Mouse (Mus musculus) small intestine, adult 2 months (tissue): ENCODE measurements at regions not wholly inside any gene's neighbourhood (a gene's known extent, or its start where the extent isn't known, plus 50 kb on each side); places are given as distances from the start of the nearest gene placed in this dataset.

Experiments
- H3K27ac ChIP-seq: fragments of 200-500 bp; 2 replicates; pipeline ENCODE4 v1.5.1; 2012; ENCODE audit warnings: low read depth, low read length, control low read depth, inconsistent platforms; ENCODE audit not compliant: insufficient read depth
- H3K27me3 ChIP-seq: fragments of 200-500 bp; 2 replicates; pipeline ENCODE4 v1.6.1; 2012; ENCODE audit warnings: mild to moderate bottlenecking, moderate library complexity, low read length, inconsistent platforms; ENCODE audit not compliant: control insufficient read depth, insufficient read depth
- H3K36me3 ChIP-seq: fragments of 200-500 bp; 2 replicates; pipeline ENCODE4 v1.6.1; 2012; ENCODE audit warnings: mild to moderate bottlenecking, low read length, control low read depth, inconsistent platforms; ENCODE audit not compliant: control insufficient read depth, insufficient read depth
- H3K4me1 ChIP-seq: fragments of 200-500 bp; 2 replicates; pipeline ENCODE4 v1.6.1; 2012; ENCODE audit warnings: low read length, inconsistent platforms, mixed read lengths; ENCODE audit not compliant: control insufficient read depth, insufficient read depth, insufficient read length
- H3K4me3 ChIP-seq: fragments of 200-500 bp; 2 replicates; pipeline ENCODE4 v1.5.1; 2012; ENCODE audit warnings: low read depth, mild to moderate bottlenecking, control low read depth, inconsistent platforms, low read length, moderate library complexity
- CTCF ChIP-seq: fragments of 200-500 bp; IDR thresholded peaks from 2 replicates; pipeline ENCODE4 v1.5.1; 2012; ENCODE audit warnings: low read depth, mild to moderate bottlenecking, control low read depth, inconsistent platforms, low read length, moderate library complexity, mixed read lengths; ENCODE audit not compliant: insufficient replicate concordance, insufficient read length; ENCODE audit errors: extremely low read depth
- POLR2A ChIP-seq: fragments of 200-500 bp; IDR thresholded peaks from 2 replicates; pipeline ENCODE4 v1.6.1; 2012; ENCODE audit warnings: low read depth, mild to moderate bottlenecking, control low read depth, inconsistent platforms, low read length, moderate library complexity
- WGBS: fragments of 180-500 bp; shearing (Covaris S2); methylation state at CpG from one replicate; pipeline ENCODE4 v1.1.7; 2018; 5-methylcytosine and 5-hydroxymethylcytosine counted together

GRCm38 (mm10) chr4:81897451-81897850 lies 454.8 kb upstream of the Mpdz start:
- no peak for TF ChIP-seq CTCF
- no peak for TF ChIP-seq POLR2A
- no peak overlapping the region for H3K4me3 ChIP-seq
- H3K4me1 ChIP-seq = no peaks in the 10 kb centered on the region
- 85% methylated on average over 5 of the region's 5 CpGs for WGBS
- no peaks in the 10 kb centered on the region for H3K27me3 ChIP-seq
- no peaks in the 10 kb centered on the region for H3K36me3 ChIP-seq
- H3K27ac ChIP-seq = no peak overlapping the region

DNA sequence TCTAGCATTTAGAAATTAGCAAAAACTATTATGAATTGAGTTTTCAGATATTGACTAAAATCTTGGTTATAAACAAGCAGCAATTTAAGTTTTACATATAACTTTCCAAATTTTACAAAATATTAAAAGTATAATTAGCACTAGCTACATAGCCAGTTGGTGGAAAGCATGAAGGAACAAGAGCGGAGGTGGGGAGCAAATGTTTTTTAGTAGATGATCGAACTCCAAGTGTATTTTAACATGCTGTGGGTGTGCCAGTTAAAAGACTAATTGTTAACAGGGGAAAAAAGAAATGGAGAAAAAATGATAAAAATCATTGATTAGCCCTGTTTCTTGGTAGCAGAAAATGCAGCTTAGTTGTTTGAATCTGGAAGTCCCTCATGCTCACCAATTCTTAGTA lies 426.3 kb upstream of the Mpdz start:
- Histone ChIP-seq H3K27me3 (no peaks in the 10 kb centered on the region), H3K4me3 (no peak overlapping the region), H3K27ac (no peak overlapping the region), H3K4me1 (no peaks in the 10 kb centered on the region), H3K36me3 (no peaks in the 10 kb centered on the region)
- 87% methylated on average over 2 of the region's 2 CpGs for WGBS
- TF ChIP-seq CTCF = no peak
- TF ChIP-seq POLR2A = no peak

- WGBS = 63% methylated on average over 4 of the region's 4 CpGs
- Histone ChIP-seq H3K4me3 (no peak overlapping the region), H3K27ac (no peak overlapping the region), H3K27me3 (no peaks in the 10 kb centered on the region), H3K36me3 (no peaks in the 10 kb centered on the region), H3K4me1 (no peaks in the 10 kb centered on the region)
- TF ChIP-seq CTCF (no peak), POLR2A (no peak)
These were observed 399.3 kb upstream of the Mpdz start for GRCm38 (mm10) chr4:81841642-81842494.

DNA sequence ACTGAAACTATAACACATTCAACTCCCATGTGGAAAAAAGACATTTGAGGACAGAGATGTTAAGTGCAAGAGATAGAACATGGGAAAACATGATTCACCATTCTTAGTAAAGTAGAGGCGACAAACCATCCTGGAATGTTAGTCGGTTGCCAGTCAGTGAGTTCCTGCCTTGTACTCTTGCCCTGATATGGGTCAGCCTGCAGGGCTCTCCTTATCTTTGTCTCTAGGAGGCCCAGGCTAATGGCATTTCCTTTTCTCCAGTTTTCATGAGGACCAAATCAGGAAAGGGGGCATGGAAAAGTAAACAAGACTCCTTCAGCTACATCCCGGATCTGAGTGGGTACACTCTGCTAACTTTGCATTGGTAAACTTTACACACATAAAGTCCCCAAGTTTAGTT lies 387.4 kb upstream of the Mpdz start:
- TF ChIP-seq CTCF (no peak), POLR2A (no peak)
- Histone ChIP-seq H3K4me3 (no peak overlapping the region), H3K27ac (no peak overlapping the region), H3K36me3 (no peaks in the 10 kb centered on the region), H3K4me1 (no peaks in the 10 kb centered on the region), H3K27me3 (no peaks in the 10 kb centered on the region)
- WGBS = 36% methylated on average over 3 of the region's 3 CpGs

DNA sequence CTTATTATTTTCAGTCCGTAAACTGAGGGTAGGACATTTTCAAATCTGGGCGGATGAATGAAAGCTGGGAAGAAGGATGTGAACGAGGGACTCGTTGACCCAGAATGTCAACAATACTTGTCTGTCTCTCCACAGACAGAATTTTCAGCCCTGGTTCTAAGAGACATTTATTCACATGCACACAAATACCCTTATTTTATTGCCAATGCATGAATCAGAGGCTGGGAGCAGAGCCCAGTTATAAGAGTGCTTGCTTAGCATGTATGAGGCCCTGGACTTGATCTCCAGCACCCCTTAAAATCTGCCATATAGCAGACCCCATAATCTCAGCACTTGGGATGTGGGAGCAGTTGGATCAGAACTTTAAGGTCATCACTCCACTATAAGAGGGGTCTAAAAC lies 384.8 kb upstream of the Mpdz start:
- Histone ChIP-seq H3K27ac (no peak overlapping the region), H3K4me3 (no peak overlapping the region), H3K36me3 (no peaks in the 10 kb centered on the region), H3K4me1 (no peaks in the 10 kb centered on the region), H3K27me3 (no peaks in the 10 kb centered on the region)
- TF ChIP-seq CTCF = no peak
- TF ChIP-seq POLR2A = no peak
- WGBS = 76% methylated on average over 4 of the region's 4 CpGs

DNA sequence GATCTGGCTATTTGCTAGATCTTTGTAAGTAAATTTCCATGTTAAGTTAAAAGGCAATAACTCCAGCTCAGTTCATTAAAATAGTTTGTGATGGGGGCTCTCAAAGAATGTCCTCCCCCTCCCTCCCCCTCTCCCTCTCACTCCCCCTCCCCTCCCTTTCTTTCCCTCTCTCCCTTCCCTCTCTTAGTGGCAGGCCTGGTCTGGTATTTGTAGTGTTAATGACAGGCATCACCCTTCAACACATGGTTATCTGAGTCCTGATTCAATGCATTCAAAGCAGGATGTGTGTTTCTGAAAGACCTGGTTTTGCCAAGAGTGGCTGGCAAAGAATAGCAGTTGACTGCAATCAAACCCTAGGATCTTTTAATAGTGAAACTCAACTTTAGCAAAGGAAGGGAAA lies 383.4 kb upstream of the Mpdz start:
- TF ChIP-seq POLR2A = no peak
- Histone ChIP-seq H3K27me3 (no peaks in the 10 kb centered on the region), H3K27ac (no peak overlapping the region), H3K4me3 (no peak overlapping the region), H3K4me1 (no peaks in the 10 kb centered on the region), H3K36me3 (no peaks in the 10 kb centered on the region)

GRCm38 (mm10) chr4:81823566-81823965 lies 381.0 kb upstream of the Mpdz start:
- TF ChIP-seq CTCF (no peak), POLR2A (no peak)
- WGBS = 58% methylated on average over 3 of the region's 3 CpGs
- Histone ChIP-seq H3K36me3 (no peaks in the 10 kb centered on the region), H3K27ac (no peak overlapping the region), H3K27me3 (no peaks in the 10 kb centered on the region), H3K4me1 (no peaks in the 10 kb centered on the region), H3K4me3 (no peak overlapping the region)

DNA sequence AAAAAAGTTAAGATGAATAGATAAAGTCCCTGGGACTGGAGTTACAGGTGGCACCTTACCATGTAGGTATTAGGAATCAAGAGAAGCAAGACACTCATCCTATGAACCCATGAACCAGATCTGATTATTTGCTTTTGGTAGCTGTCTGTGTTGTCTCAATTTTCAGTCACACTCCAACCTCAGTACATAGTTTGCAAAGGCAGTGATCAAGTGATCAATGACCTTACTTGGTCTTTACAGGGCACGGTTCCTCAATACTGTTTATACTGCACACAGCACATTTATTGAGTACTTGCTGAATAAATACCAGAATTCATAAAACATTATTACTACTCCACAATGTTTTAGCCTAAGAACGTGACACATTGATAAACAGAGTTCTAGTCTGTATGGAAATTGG lies 346.7 kb upstream of the Mpdz start:
- TF ChIP-seq CTCF = no peak
- no peak for TF ChIP-seq POLR2A
- H3K36me3 ChIP-seq = no peaks in the 10 kb centered on the region
- no peak overlapping the region for H3K4me3 ChIP-seq
- no peaks in the 10 kb centered on the region for H3K27me3 ChIP-seq
- H3K27ac ChIP-seq = no peak overlapping the region
- no peaks in the 10 kb centered on the region for H3K4me1 ChIP-seq
- 53% methylated on average over 2 of the region's 2 CpGs for WGBS
